Mouse (Mus musculus): ENCODE measurements at regions not wholly inside any gene's neighbourhood (a gene's known extent, or its start where the extent isn't known, plus 50 kb on each side); places are given as distances from the start of the nearest gene placed in this dataset.

- no peak for DNase-seq (ENCODE audit: low spot score)
Observed at GRCm38 (mm10) chr12:117430886-117431285, 85.4 kb upstream of the Rapgef5 start.

DNA sequence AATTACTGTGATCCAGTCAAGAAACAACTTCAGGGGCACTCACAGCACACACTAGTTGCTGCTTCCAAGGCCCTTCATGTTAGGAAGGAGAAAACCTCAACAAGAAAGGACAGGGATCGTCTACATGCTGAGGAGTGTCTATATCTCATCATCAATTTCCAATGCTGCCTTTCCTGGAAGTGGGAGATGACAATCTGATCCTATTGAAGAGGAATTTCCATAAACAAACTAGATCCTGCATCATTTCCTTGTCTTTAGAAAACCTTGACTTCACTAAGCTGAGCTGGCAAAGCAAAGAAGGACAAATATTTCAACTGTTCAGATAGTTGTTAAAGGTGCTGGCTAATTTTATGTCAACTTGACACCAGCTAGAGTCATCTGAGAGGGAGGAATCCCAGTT is 83.5 kb upstream of the Rapgef5 start:
- DNase-seq (ENCODE audit: low spot score), result no peak

DNA sequence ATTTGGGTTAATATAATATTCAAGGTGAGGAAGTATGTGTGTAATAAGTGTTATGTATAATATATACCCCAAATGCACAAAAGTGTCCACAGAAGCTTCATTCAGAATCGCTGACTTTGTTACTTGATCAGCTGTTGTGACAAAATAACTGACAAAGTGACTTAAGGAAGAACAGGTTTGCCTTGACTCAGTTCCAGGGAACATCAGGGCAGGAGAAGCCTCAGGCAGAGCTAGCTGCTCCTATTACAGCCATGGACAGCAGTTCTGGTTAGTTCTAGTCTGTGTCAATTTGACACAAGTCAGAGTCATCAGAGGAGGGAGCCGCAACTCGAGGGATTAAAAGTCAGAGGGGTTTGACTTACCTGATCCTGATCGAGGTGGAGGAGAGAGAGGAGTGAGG is 79.3 kb upstream of the Rapgef5 start:
- DNase-seq (ENCODE audit: low spot score), result no peak

- DNase-seq (ENCODE audit: low spot score), result no peak
Observed at GRCm38 (mm10) chr12:117439015-117439605, 77.2 kb upstream of the Rapgef5 start.

DNA sequence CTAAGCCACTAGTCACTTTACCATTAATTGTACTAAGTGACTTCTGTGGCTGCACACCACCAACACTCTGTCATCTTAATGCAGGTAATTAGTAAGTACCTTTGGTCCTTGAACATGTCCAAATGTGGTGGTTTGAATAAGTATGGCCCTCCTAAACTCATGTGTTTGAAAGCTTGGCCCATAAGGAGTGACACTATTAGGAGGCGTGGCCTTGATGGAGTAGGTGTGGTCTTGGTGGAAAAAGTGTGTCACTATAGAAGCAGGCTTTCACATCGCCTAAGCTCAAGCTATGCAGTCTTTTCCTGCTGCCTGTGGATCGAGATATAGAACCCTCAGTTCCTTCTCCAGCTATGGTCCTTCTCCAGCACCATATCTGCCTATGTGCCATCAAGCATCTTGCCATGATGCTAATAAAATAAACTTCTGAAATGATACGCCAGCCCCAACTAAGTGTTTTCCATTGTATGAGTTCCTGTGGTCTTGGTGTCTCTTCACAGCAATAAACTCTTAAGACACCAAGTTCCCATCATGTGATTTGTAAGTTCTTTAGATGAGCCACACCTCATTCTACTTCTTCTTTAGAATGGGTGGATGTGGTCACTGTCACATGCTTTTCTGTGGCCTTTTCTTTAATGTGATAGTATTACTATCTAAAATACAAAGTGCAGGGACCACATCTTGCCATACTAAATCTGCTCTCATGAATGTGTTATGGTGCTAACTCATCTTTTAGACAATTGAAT is 71.9 kb upstream of the Rapgef5 start:
- no peak for DNase-seq (ENCODE audit: low spot score)

- peak; percentile 63 for DNase-seq (ENCODE audit: low spot score)
Observed at GRCm38 (mm10) chr12:117447223-117447622, 69.1 kb upstream of the Rapgef5 start.

GRCm38 (mm10) chr12:117447843-117448728 is 68.2 kb upstream of the Rapgef5 start:
- DNase-seq (ENCODE audit: low spot score), result no peak

DNA sequence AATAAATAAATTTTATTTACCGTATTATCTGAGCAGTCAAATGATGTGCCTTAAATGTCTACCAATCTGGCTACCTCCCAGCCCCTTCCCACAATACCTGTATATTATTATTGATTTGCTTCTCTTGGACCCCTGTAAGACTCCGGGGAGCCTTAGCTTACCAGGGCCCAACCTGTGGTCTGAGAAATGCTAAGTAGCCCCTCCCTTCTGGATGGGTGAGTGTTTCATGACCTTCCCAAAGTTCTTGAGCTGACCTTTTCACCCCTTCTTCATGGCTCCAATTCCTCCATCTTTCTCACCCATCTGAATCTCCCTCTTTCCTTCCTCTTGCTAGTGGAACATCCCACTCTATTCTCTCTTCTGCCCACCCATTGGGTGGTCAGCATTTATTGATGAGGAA is 67.2 kb upstream of the Rapgef5 start:
- DNase-seq (ENCODE audit: low spot score), result no peak

DNA sequence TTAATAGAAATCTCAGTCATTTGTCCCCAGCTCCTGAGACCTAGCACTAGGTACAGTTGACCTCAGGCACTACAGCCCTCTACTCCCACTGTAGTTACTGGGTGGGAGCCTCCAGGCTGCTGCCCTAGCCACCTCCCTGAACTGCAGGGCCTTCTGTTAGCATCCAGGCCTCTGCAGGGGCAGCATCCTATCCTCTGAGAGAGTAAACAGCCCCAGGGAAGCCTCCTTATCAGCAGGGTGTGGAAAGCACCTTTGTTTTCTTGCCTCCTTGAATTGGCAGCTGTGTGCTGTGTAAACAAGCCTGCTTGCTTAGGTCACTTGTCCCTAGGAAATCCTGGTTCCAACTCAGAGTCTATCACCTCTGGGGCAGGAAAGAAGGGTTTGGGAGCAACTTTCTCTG is 66.2 kb upstream of the Rapgef5 start:
- DNase-seq (ENCODE audit: low spot score), result no peak

DNA sequence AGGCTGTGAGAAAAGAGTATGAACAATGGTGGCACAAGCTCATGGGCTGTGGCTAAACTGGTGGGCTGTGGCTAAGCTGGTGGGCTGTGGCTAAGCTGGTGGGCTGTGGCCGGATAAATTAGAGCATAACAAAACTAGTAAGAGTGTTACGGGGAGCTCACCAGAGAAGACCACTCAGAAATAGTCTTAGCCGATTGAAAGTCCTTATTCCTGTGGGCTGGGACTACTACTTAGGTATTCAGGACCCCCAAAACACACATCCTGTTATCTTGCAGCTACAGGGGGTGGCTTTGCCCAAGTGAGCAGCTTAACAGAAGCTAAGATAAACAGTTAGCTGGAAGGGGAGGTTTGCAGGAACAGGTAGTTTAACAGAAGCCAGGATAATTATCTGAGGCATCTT is 65.4 kb upstream of the Rapgef5 start:
- no peak for DNase-seq (ENCODE audit: low spot score)

DNA sequence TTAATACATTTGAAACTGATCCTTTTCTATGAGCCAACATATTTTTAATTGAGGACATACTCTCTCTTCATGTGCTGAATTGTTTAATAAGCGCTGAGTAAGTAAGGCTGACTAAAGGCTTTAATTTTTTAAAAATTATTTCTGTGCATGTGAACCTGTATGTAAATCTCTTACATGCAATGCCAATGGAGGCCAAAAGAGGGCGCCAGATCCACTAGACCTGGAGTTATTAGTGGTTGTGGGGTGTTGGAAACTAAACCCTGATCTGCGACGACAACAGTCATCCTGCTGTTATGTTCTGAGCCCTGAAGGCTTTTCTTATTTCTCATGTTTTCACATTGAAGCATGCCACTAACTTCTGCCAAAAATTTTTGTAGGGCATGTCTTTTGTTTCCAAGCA is 64.8 kb upstream of the Rapgef5 start:
- DNase-seq (ENCODE audit: low spot score), result no peak

DNA sequence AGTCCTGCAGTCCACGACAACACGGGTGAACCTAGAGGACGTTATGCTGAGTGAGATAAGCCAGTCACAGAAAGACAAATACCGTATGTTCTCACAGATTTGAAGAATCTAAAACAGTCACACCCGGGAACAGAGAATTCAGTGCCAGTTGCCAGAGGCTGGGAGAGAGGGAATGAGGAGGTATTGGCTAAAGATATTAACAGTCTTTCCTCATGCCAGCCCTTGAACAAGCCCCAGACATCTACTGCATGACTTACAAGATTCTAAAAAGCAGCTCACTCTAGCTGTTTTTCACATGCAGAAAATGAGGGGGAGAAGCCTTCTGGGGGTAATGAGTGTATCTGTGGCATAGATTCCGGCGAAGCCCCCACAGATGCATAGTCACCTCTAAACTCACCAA is 60.5 kb upstream of the Rapgef5 start:
- DNase-seq (ENCODE audit: low spot score), result no peak

- no peak for DNase-seq (ENCODE audit: low spot score)
Observed at GRCm38 (mm10) chr12:117458132-117459070, 57.9 kb upstream of the Rapgef5 start.

DNA sequence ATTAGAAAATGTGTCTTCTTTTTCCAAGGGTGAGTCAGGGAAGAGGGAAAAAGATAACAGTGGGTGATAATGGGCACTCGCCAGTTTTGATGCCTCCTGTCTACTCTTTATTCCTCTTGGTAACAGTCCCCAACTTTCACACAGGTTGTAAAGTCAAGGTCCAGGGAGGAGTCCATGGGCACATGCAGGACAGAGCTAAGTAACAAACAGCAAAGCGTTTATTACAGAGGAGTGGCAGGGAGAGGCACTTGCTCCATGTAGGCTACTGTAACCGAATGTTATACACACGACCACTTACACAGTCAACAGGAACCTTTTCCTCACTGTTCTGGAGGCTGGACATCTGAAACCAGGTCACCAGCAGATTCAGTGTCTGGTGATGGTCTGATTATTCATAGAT is 56.7 kb upstream of the Rapgef5 start:
- DNase-seq (ENCODE audit: low spot score), result no peak

DNA sequence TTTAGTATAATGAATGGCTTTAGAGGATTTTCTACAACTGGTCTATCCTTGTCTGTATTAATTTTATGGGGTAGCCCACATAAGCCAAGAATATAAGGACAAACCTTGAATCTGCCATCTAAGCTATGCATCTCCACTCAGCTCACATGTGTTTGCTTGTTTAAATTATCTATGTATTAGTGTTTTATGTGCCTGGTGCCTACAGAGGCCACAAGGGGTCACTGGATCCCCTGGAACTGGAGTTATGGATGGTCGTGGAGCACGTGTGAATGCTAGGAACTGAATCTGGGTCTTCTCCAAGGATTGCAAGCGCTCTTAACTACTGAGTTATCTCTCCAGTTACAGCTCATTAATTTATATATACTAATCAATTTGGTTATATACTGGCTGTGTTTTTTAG is 51.1 kb upstream of the Rapgef5 start:
- DNase-seq (ENCODE audit: low spot score), result no peak

- DNase-seq (ENCODE audit: low spot score), result no peak
Observed at GRCm38 (mm10) chr12:117465998-117466397, 50.3 kb upstream of the Rapgef5 start.
